Mouse (Mus musculus) lung, postnatal 0 days (tissue): ENCODE results near the gene Sgpp2.

Source experiments
- CTCF ChIP-seq: IDR thresholded peaks from 2 replicates; pipeline ENCODE4 v1.5.1; 2016; ENCODE audit warnings: antibody characterized with exemption, mild to moderate bottlenecking
- EP300 ChIP-seq: IDR thresholded peaks from 2 replicates; pipeline ENCODE4 v1.6.1; 2016; ENCODE audit warnings: antibody characterized with exemption, mild to moderate bottlenecking, control low read depth

DNA sequence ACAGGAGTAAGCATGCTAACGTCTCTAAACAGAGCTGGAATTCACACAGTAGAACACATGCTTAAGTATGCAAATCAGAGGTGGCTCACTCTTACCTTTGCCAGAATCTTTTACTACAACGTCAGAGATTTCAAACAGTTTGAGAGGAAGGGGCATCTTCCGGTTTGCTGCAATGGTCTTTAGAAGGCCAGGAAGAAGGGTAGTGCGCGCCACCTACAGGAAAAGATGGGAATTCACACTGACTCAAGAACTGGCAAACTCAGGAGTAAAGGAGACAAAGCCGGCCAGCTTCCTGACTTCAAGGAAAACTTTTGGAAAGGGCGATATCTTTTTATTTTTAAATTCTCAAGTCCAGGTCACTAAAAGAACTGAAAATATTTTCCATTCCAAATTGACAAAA lies 144.5 kb downstream of the Sgpp2 start:
- TF ChIP-seq CTCF (peak; percentile 84), EP300 (no peak)
